Mouse (Mus musculus) layer of hippocampus, postnatal 36 days (tissue): Measurements from ENCODE around the gene Tmprss9. TPM values are rescaled to one million over a fixed set of nuclear protein-coding genes. Genes with fewer than 3 reads are reported as not detected.

Source experiments
- DNase-seq, 2 experiments: peaks; one replicate each; pipeline ENCODE4 v3.0.0; 2022
- total RNA-seq, 2 experiments: library from RNA; stranded (reverse); gene quantifications; 2 replicates each; pipeline ENCODE4 v1.2.3; 2021

Gene Tmprss9
- total RNA-seq, 2 experiments from 2014 or later, result 0.15 to 0.40 TPM

- no peak for DNase-seq
These were observed 44.1 kb downstream of the Tmprss9 start for GRCm38 (mm10) chr10:80915736-80916135.

- no peak for DNase-seq
These were observed 45.7 kb downstream of the Tmprss9 start for GRCm38 (mm10) chr10:80917336-80917778.

- peak; percentile 81 to 85 for DNase-seq
These were observed 46.3 kb downstream of the Tmprss9 start, which contains the start of gene Lmnb2 for GRCm38 (mm10) chr10:80917779-80918434. Lmnb2 (minus strand) TSS chr10:80918245.

GRCm38 (mm10) chr10:80921923-80922322 lies 50.3 kb downstream of the Tmprss9 start:
- DNase-seq, result no peak

GRCm38 (mm10) chr10:80925472-80925871 lies 53.8 kb downstream of the Tmprss9 start:
- no peak for DNase-seq

GRCm38 (mm10) chr10:80928586-80929298 lies 57.1 kb downstream of the Tmprss9 start:
- DNase-seq, result peak; percentile 91 to 92

GRCm38 (mm10) chr10:80929299-80930226 lies 57.9 kb downstream of the Tmprss9 start, which contains the start of gene Gadd45b:
Gadd45b (plus strand) TSS chr10:80930073.
- peak; percentile 98 for DNase-seq

GRCm38 (mm10) chr10:80930361-80931152 lies 58.9 kb downstream of the Tmprss9 start:
- DNase-seq, result peak; percentile 35 to 50

- DNase-seq, result no peak
These were observed 59.6 kb downstream of the Tmprss9 start for GRCm38 (mm10) chr10:80931153-80931671.

GRCm38 (mm10) chr10:80931695-80932094 lies 60.0 kb downstream of the Tmprss9 start:
- no peak for DNase-seq

- no peak for DNase-seq
These were observed 60.6 kb downstream of the Tmprss9 start for GRCm38 (mm10) chr10:80932206-80932605.

- DNase-seq, result no peak
These were observed 61.2 kb downstream of the Tmprss9 start for GRCm38 (mm10) chr10:80932700-80933420.

GRCm38 (mm10) chr10:80933421-80933979 lies 61.9 kb downstream of the Tmprss9 start:
- no peak for DNase-seq

- DNase-seq, result no peak
These were observed 62.7 kb downstream of the Tmprss9 start for GRCm38 (mm10) chr10:80934136-80934985.

- no peak for DNase-seq
These were observed 63.6 kb downstream of the Tmprss9 start for GRCm38 (mm10) chr10:80935241-80935640.

GRCm38 (mm10) chr10:80935698-80936097 lies 64.0 kb downstream of the Tmprss9 start:
- DNase-seq, result no peak

- DNase-seq, result peak; percentile 43 to 51
These were observed 64.6 kb downstream of the Tmprss9 start for GRCm38 (mm10) chr10:80936135-80936809.

- no peak for DNase-seq
These were observed 65.1 kb downstream of the Tmprss9 start for GRCm38 (mm10) chr10:80936810-80937164.

- DNase-seq, result no peak
These were observed 66.0 kb downstream of the Tmprss9 start for GRCm38 (mm10) chr10:80937646-80938045.
